Mouse (Mus musculus): ENCODE measurements at regions not wholly inside any gene's neighbourhood (a gene's known extent, or its start where the extent isn't known, plus 50 kb on each side); places are given as distances from the start of the nearest gene placed in this dataset.
A peak's percentile ranks its signal among the peaks of the same experiment; 100 is the strongest.

DNA sequence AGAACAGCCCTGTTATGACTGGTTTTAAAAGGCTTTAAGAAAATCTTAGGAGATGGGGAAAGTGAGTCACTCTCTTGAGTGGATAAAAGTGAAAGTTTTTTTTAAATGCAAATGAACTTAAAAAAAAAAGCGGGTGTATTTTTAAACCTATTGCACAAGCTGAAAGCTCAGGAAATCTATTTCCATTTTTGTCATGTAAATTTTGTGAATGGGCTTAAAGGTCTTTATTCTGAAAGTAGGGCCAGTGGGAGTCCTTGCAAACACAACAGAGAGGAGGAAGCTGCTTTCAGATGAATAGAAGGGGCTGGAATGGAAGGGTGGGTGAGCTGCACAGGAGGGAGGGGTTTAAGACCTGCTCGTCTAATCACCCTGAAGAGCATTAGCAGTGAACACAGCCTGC, 62.9 kb downstream of the Fam84a start:
- no peak for ATAC-seq (ENCODE audit: low read depth)
- H3K9ac ChIP-seq (ENCODE audit: low read length): no peak overlapping the region
- no peaks in the 10 kb centered on the region for H3K4me1 ChIP-seq (replicated peaks; ENCODE audit: control insufficient read depth, insufficient read depth, low read length)
- no peaks in the 10 kb centered on the region for H3K9me3 ChIP-seq (ENCODE audit: control insufficient read depth, low read length)
- H3K4me2 ChIP-seq (ENCODE audit: low read depth, low read length): no peak overlapping the region
- H3K36me3 ChIP-seq (ENCODE audit: control insufficient read depth, insufficient read depth, low read length): no peaks in the 10 kb centered on the region
- H3K27me3 ChIP-seq (ENCODE audit: control insufficient read depth, insufficient read depth, low read depth, low read length): no peaks in the 10 kb centered on the region
- 44% methylated on average over 2 of the region's 2 CpGs for WGBS
- H3K27ac ChIP-seq (ENCODE audit: low read length): no peak overlapping the region
- no peak overlapping the region for H3K4me3 ChIP-seq (ENCODE audit: low read length)

DNA sequence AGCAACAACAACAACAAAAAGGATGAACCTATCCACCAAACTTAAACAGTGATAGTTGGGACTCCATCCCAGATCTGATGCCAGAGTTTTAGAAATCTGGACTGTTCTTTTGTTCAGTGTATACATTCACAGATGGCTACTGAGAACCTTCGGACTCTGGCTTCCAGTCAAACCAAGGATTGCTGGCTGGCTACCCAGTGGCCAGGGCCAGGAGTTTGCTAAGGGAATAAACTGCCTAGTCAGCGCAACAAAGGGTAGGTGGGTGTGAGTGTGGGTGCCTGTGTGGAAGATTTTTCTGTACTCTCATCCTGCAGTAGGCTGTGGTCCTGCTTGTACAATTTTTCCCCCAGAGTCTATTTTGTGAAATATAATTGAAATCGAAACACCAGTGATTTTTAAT, 69.1 kb downstream of the Fam84a start:
- H3K4me3 ChIP-seq (ENCODE audit: low read length): no peak overlapping the region
- no peaks in the 10 kb centered on the region for H3K4me1 ChIP-seq (replicated peaks; ENCODE audit: control insufficient read depth, insufficient read depth, low read length)
- no peak for ATAC-seq (ENCODE audit: low read depth)
- H3K27ac ChIP-seq (ENCODE audit: low read length): no peak overlapping the region
- no peaks in the 10 kb centered on the region for H3K36me3 ChIP-seq (ENCODE audit: control insufficient read depth, insufficient read depth, low read length)
- no peak overlapping the region for H3K4me2 ChIP-seq (ENCODE audit: low read depth, low read length)
- WGBS: 74% methylated on average over 3 of the region's 3 CpGs
- no peaks in the 10 kb centered on the region for H3K27me3 ChIP-seq (ENCODE audit: control insufficient read depth, insufficient read depth, low read depth, low read length)
- no peaks in the 10 kb centered on the region for H3K9me3 ChIP-seq (ENCODE audit: control insufficient read depth, low read length)
- H3K9ac ChIP-seq (ENCODE audit: low read length): no peak overlapping the region

DNA sequence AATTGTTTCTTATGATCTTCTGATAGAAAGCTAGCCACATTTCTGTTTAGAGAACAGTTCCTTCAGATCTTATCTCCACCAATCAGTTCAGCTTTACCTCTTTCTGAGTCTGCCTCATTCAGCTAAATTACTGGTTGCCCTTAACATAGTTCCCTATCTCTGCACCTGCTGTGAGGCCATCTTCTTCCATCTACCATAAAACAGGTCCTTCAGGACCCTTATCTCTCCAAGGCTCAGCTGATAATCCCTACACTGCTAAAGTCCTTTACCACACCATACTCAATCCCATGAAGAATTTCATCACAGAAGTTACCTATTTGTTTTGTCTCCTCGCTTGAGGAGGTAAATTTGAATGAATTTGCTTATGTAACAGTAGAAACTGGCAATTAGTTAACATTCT, 72.0 kb downstream of the Fam84a start:
- ATAC-seq (ENCODE audit: low read depth): no peak
- no peak overlapping the region for H3K9ac ChIP-seq (ENCODE audit: low read length)
- H3K27ac ChIP-seq (ENCODE audit: low read length): no peak overlapping the region
- H3K4me2 ChIP-seq (ENCODE audit: low read depth, low read length): no peak overlapping the region
- H3K36me3 ChIP-seq (ENCODE audit: control insufficient read depth, insufficient read depth, low read length): no peaks in the 10 kb centered on the region
- H3K9me3 ChIP-seq (ENCODE audit: control insufficient read depth, low read length): no peaks in the 10 kb centered on the region
- no peak overlapping the region for H3K4me3 ChIP-seq (ENCODE audit: low read length)
- H3K4me1 ChIP-seq (replicated peaks; ENCODE audit: control insufficient read depth, insufficient read depth, low read length): no peaks in the 10 kb centered on the region
- 64% methylated on average over 1 of the region's 1 CpGs for WGBS
- no peaks in the 10 kb centered on the region for H3K27me3 ChIP-seq (ENCODE audit: control insufficient read depth, insufficient read depth, low read depth, low read length)

DNA sequence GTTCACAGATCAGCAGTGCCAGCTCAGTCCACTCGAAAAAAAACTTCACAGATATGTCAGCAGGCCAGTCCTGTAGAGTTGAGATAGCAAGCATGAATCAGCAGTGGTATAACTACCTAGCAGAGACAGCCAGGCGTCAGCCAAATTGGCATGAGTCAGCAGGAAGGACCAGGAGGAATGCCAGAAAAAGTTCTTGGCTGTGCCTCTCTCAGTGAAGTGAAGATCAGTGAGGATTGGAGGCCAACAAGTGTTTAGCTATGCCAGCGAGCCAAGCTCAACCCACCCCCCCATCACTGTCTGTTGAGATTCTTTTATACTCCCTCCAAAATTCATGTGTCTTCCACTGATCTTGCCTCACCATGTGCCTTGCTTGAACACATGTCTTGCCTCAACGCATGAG, 82.8 kb downstream of the Fam84a start:
- Histone ChIP-seq H3K9ac (ENCODE audit: low read length) (no peak overlapping the region), H3K9me3 (ENCODE audit: control insufficient read depth, low read length) (no peaks in the 10 kb centered on the region), H3K27ac (ENCODE audit: low read length) (no peak overlapping the region), H3K4me1 (replicated peaks; ENCODE audit: control insufficient read depth, insufficient read depth, low read length) (no peaks in the 10 kb centered on the region; the same call in 1 of the 2 replicates), H3K36me3 (ENCODE audit: control insufficient read depth, insufficient read depth, low read length) (no peaks in the 10 kb centered on the region), H3K4me2 (ENCODE audit: low read depth, low read length) (no peak overlapping the region), H3K27me3 (ENCODE audit: control insufficient read depth, insufficient read depth, low read depth, low read length) (no peaks in the 10 kb centered on the region), H3K4me3 (ENCODE audit: low read length) (no peak overlapping the region)
- WGBS: 56% methylated on average over 4 of the region's 4 CpGs
- 0 out of 2 replicates have a peak, but pooled peaks have one; percentile 26 for ATAC-seq (ENCODE audit: low read depth)

DNA sequence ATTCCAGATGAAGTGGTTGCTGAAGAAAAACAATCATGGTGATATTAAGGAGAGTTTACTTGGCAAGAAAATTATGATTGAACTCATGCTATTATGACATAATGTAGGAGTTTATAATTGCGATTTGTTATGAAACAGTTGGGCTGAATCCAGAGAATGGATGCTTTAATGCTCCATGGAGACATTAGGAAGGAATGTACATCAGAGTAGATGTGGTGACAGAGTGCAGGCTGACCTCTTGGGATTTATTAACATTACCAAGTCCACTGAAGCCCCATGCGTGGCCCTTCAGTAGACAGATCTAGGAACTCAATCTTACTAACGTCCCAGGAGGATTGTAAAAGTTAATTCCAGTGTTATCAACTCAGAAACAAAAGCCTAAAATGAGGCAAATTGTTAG, 86.5 kb downstream of the Fam84a start:
- WGBS: 47% methylated on average over 3 of the region's 3 CpGs
- H3K4me2 ChIP-seq (ENCODE audit: low read depth, low read length): no peak overlapping the region
- H3K27ac ChIP-seq (ENCODE audit: low read length): peak overlapping the region; percentile 79; the same call in 1 of the 2 replicates
- ATAC-seq (ENCODE audit: low read depth): peak; percentile 95
- H3K36me3 ChIP-seq (ENCODE audit: control insufficient read depth, insufficient read depth, low read length): no peaks in the 10 kb centered on the region
- no peaks in the 10 kb centered on the region; the same call in 1 of the 2 replicates for H3K4me1 ChIP-seq (replicated peaks; ENCODE audit: control insufficient read depth, insufficient read depth, low read length)
- no peak overlapping the region for H3K4me3 ChIP-seq (ENCODE audit: low read length)
- no peak overlapping the region for H3K9ac ChIP-seq (ENCODE audit: low read length)
- no peaks in the 10 kb centered on the region for H3K27me3 ChIP-seq (ENCODE audit: control insufficient read depth, insufficient read depth, low read depth, low read length)
- no peaks in the 10 kb centered on the region for H3K9me3 ChIP-seq (ENCODE audit: control insufficient read depth, low read length)

DNA sequence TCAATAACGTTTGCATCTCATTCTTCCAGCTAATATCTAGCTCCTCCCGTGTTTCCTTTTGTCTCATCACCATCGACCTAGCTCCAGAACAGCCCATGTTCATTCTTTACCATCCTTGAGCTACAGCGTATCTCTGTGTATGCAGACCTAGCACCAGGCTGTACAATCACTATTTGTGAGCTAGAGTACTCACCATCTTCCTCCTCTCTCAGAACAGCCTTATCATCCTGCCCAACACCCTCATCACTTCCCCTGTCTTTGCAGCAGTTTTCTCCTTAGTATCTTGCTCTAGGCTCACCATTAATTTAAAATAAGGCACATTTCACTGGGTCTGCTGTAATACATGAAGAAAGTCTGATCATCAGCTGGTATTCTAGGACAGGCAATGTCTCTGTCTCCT, 88.6 kb downstream of the Fam84a start:
- no peak overlapping the region for H3K27ac ChIP-seq (ENCODE audit: low read length)
- no peaks in the 10 kb centered on the region for H3K9me3 ChIP-seq (ENCODE audit: control insufficient read depth, low read length)
- no peak overlapping the region for H3K4me3 ChIP-seq (ENCODE audit: low read length)
- WGBS: 72% methylated on average over 4 of the region's 4 CpGs
- no peak for ATAC-seq (ENCODE audit: low read depth)
- no peak overlapping the region for H3K9ac ChIP-seq (ENCODE audit: low read length)
- no peaks in the 10 kb centered on the region; the same call in 1 of the 2 replicates for H3K4me1 ChIP-seq (replicated peaks; ENCODE audit: control insufficient read depth, insufficient read depth, low read length)
- no peaks in the 10 kb centered on the region for H3K36me3 ChIP-seq (ENCODE audit: control insufficient read depth, insufficient read depth, low read length)
- H3K4me2 ChIP-seq (ENCODE audit: low read depth, low read length): no peak overlapping the region
- H3K27me3 ChIP-seq (ENCODE audit: control insufficient read depth, insufficient read depth, low read depth, low read length): no peaks in the 10 kb centered on the region

DNA sequence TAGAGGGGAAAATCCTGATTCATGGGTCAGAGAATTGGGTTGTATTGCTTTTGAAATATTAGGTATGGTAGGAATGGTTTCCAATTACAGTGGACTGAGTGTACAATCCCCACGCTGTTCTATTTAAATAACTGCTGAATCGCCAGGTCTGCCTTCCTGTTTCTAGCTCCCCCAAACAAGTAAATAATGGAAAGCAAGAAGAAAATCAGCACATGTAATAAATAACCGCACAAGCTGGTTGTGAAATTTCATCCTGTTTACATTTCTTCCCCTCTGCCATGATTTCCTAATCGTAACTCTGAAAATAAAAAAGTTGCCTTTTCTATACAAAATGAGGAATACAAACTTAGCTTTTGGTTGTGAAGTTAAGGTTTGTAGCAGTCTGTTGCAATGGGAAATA, 95.7 kb downstream of the Fam84a start:
- H3K4me2 ChIP-seq (ENCODE audit: low read depth, low read length): no peak overlapping the region
- peak; percentile 91 for ATAC-seq (ENCODE audit: low read depth)
- H3K36me3 ChIP-seq (ENCODE audit: control insufficient read depth, insufficient read depth, low read length): no peaks in the 10 kb centered on the region
- 0 out of 2 replicates have a peak, but pooled peaks cover 2% of the 10 kb centered on the region for H3K4me1 ChIP-seq (replicated peaks; ENCODE audit: control insufficient read depth, insufficient read depth, low read length)
- no peaks in the 10 kb centered on the region for H3K9me3 ChIP-seq (ENCODE audit: control insufficient read depth, low read length)
- WGBS: 29% methylated on average over 4 of the region's 4 CpGs
- no peak overlapping the region for H3K9ac ChIP-seq (ENCODE audit: low read length)
- peak overlapping the region; percentile 68; the same call in 1 of the 2 replicates for H3K27ac ChIP-seq (ENCODE audit: low read length)
- H3K27me3 ChIP-seq (ENCODE audit: control insufficient read depth, insufficient read depth, low read depth, low read length): no peaks in the 10 kb centered on the region
- H3K4me3 ChIP-seq (ENCODE audit: low read length): no peak overlapping the region

DNA sequence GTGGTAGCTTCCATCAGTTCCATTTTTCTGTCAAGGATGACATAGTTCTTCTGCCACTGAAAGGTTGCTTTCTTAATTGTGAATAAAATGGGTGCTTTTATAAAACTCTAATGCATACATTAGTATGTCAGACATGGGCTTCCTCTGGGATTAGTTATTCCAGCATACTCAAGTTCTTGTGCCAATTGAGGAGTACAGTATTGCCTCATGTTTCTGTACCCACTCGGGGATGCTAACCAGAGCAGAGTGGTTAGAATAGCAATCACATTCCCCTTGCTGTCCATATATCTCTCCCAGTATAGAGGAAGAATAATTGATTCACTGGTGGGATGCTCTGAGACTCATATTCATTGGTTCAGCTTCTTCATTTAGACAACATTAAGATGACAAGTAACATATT, 119.5 kb downstream of the Fam84a start:
- no peaks in the 10 kb centered on the region for H3K9me3 ChIP-seq (ENCODE audit: control insufficient read depth, low read length)
- 73% methylated on average over 1 of the region's 1 CpGs for WGBS
- H3K4me3 ChIP-seq (ENCODE audit: low read length): no peak overlapping the region
- H3K4me1 ChIP-seq (replicated peaks; ENCODE audit: control insufficient read depth, insufficient read depth, low read length): no peaks in the 10 kb centered on the region
- no peaks in the 10 kb centered on the region for H3K27me3 ChIP-seq (ENCODE audit: control insufficient read depth, insufficient read depth, low read depth, low read length)
- H3K27ac ChIP-seq (ENCODE audit: low read length): no peak overlapping the region
- no peak overlapping the region for H3K4me2 ChIP-seq (ENCODE audit: low read depth, low read length)
- no peaks in the 10 kb centered on the region for H3K36me3 ChIP-seq (ENCODE audit: control insufficient read depth, insufficient read depth, low read length)
- H3K9ac ChIP-seq (ENCODE audit: low read length): no peak overlapping the region
- no peak for ATAC-seq (ENCODE audit: low read depth)

DNA sequence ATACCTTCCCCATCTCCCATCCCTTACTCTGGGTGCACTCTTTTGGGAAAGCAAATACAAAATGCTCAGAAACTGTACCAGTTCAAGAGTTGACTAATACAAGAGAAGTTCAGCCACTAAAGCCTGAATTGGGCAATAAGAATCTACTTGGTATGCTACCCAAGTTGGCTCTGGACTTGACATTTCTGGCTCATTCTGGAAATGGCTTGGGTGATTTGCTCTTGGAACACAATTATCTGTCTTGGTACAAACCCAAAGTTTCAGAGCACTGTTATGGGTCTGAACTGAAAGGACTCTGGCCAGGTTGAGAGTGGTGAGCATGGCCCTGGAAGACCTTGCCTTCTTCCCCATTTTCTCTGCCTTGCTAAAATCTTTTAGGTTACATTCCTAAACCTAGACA, 136.6 kb downstream of the Fam84a start:
- Histone ChIP-seq H3K27ac (ENCODE audit: low read length) (no peak overlapping the region), H3K9me3 (ENCODE audit: control insufficient read depth, low read length) (no peaks in the 10 kb centered on the region), H3K9ac (ENCODE audit: low read length) (no peak overlapping the region), H3K36me3 (ENCODE audit: control insufficient read depth, insufficient read depth, low read length) (no peaks in the 10 kb centered on the region), H3K27me3 (ENCODE audit: control insufficient read depth, insufficient read depth, low read depth, low read length) (no peaks in the 10 kb centered on the region), H3K4me1 (replicated peaks; ENCODE audit: control insufficient read depth, insufficient read depth, low read length) (no peaks in the 10 kb centered on the region), H3K4me3 (ENCODE audit: low read length) (no peak overlapping the region), H3K4me2 (ENCODE audit: low read depth, low read length) (no peak overlapping the region)
- ATAC-seq (ENCODE audit: low read depth): no peak

DNA sequence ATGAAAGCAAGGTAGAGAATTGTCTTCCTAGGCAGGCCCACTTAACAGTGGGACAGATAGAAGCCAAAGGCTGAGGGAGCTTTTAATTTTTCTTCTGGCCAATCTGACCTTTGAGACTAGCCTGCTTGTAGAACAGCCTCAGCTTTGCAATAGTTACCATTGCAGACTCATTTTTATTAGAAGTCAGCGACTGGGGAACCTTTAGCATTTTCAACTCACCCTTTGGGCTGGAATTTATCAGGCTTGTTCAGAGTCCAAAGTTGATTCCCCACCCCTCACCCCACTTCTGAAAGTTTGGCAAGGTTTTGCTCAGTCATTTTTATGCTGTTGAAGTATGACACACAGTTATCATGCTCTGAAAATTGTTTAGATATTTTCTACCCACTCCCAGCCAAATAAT, 145.9 kb downstream of the Fam84a start:
- Histone ChIP-seq H3K27me3 (ENCODE audit: control insufficient read depth, insufficient read depth, low read depth, low read length) (no peaks in the 10 kb centered on the region), H3K27ac (ENCODE audit: low read length) (no peak overlapping the region), H3K4me3 (ENCODE audit: low read length) (no peak overlapping the region), H3K9me3 (ENCODE audit: control insufficient read depth, low read length) (no peaks in the 10 kb centered on the region), H3K9ac (ENCODE audit: low read length) (no peak overlapping the region), H3K4me2 (ENCODE audit: low read depth, low read length) (no peak overlapping the region), H3K4me1 (replicated peaks; ENCODE audit: control insufficient read depth, insufficient read depth, low read length) (no peaks in the 10 kb centered on the region), H3K36me3 (ENCODE audit: control insufficient read depth, insufficient read depth, low read length) (no peaks in the 10 kb centered on the region)
- no peak for ATAC-seq (ENCODE audit: low read depth)
- 41% methylated on average over 1 of the region's 1 CpGs for WGBS
